Mouse (Mus musculus) kidney, embryonic 14.5 days (tissue): ENCODE measurements around the gene Gm45021. TPM values are rescaled to one million over a fixed set of nuclear protein-coding genes. Genes with fewer than 3 reads are reported as not detected.

Experiments used
- ATAC-seq: fragments of 200-750 bp; cut with Nextera tagmentation; 2 replicates; pipeline ENCODE4 v1.8.0; 2017; ENCODE audit warnings: moderate number of reproducible peaks, mild to moderate bottlenecking, moderate TSS enrichment, moderate library complexity; ENCODE audit not compliant: low FRiP score, low TSS enrichment
- H3K27ac ChIP-seq: fragments of 300-500 bp; sonication (generic); 2 replicates; pipeline ENCODE4 v1.5.1; 2014; ENCODE audit warnings: low read depth, mild to moderate bottlenecking, low read length, moderate library complexity, mixed read lengths
- H3K27me3 ChIP-seq: fragments of 300-500 bp; sonication (generic); 2 replicates; pipeline ENCODE4 v1.6.1; 2014; ENCODE audit warnings: mild to moderate bottlenecking, low read length; ENCODE audit not compliant: control insufficient read depth, insufficient read depth
- H3K36me3 ChIP-seq: fragments of 300-500 bp; sonication (generic); 2 replicates; pipeline ENCODE4 v1.6.1; 2014; ENCODE audit warnings: low read length, mixed read lengths; ENCODE audit not compliant: control insufficient read depth, insufficient read depth
- H3K4me1 ChIP-seq: fragments of 300-500 bp; sonication (generic); 2 replicates; pipeline ENCODE4 v1.6.1; 2014; ENCODE audit warnings: low read length, mixed read lengths; ENCODE audit not compliant: control insufficient read depth, insufficient read depth
- H3K4me2 ChIP-seq: fragments of 300-500 bp; sonication (generic); replicated peaks from 2 replicates; pipeline ENCODE4 v1.6.1; 2014; ENCODE audit warnings: low read depth, mild to moderate bottlenecking, low read length
- H3K4me3 ChIP-seq: fragments of 300-500 bp; sonication (generic); 2 replicates; pipeline ENCODE4 v1.5.1; 2014; ENCODE audit warnings: mild to moderate bottlenecking, low read length
- H3K9ac ChIP-seq: fragments of 300-500 bp; sonication (generic); 2 replicates; pipeline ENCODE4 v1.6.1; 2014; ENCODE audit warnings: low read depth, mild to moderate bottlenecking, low read length, moderate library complexity
- H3K9me3 ChIP-seq: fragments of 300-500 bp; sonication (generic); 2 replicates; pipeline ENCODE4 v1.6.1; 2016; ENCODE audit warnings: low read length; ENCODE audit not compliant: control insufficient read depth
- WGBS: fragments of 180-500 bp; shearing (Covaris S2); extraction: QIAGEN DNeasy Blood & Tissue Kit; methylation state at CpG from one replicate; pipeline ENCODE4 v1.1.7; 2014; 5-methylcytosine and 5-hydroxymethylcytosine counted together
- polyA plus RNA-seq: library from polyadenylated mRNA; unstranded; fragments of >200 nt; fragmentation: Nextera tagmentation; extraction: Ambion mirVana; gene quantifications from 2 replicates; pipeline ENCODE4 v1.2.1, GENCODE M21; 2014

Gene Gm45021
- polyA plus RNA-seq, 1 experiment from 2014 or later, result not detected

DNA sequence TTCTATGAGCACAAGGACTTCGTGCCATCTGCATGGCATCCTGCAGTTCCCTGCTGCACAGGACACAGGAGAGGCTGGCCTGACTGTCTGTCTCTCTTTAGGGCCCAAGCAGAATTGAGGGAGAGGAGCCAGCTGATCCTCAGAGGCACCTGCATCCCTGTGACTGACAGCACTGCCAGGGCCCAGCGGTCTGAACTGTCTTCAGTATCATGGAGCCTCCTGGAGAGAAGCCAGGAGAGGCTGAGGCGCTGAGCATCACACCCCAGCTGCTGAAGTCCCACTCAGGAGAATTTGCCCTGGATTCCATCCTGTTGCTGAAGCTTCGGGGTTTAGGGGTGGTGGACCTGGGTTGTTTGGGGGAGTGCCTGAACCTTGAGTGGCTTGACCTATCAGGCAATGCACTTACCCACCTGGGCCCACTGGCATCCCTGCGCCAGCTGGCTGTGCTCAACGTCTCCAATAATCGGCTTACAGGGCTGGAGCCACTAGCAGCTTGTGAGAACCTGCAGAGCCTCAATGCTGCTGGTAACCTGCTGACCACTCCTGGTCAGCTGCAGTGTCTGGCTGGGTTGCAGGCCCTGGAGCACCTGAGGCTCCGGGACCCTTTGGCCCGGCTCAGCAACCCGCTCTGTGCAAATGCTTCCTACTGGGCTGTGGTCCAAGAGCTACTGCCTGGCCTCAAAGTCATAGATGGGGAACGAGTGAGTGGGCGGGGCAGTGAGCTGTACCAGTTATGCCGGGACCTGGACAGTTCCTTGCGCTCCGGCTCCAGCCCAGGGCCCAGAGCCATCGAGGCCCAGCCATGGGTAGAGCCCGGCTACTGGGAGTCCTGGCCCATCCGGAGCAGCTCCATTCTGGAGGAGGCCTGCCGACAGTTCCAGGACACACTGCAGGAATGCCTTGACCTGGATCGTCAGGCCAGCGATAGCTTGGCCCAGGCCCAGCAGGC lies 21.1 kb upstream of the Gm45021 start:
- Histone ChIP-seq H3K9me3 (no peaks in the 10 kb centered on the region), H3K36me3 (no peaks in the 10 kb centered on the region), H3K4me2 (no peak overlapping the region), H3K4me3 (no peak overlapping the region), H3K27ac (peak overlapping the region; percentile 51; the same call in 1 of the 2 replicates), H3K27me3 (no peaks in the 10 kb centered on the region), H3K9ac (no peak overlapping the region), H3K4me1 (peaks cover 29% of the 10 kb centered on the region; the same call in 1 of the 2 replicates)
- ATAC-seq, result peak; percentile 47; the same call in 1 of the 2 replicates
- WGBS, result 75% methylated on average over 21 of the region's 21 CpGs

DNA sequence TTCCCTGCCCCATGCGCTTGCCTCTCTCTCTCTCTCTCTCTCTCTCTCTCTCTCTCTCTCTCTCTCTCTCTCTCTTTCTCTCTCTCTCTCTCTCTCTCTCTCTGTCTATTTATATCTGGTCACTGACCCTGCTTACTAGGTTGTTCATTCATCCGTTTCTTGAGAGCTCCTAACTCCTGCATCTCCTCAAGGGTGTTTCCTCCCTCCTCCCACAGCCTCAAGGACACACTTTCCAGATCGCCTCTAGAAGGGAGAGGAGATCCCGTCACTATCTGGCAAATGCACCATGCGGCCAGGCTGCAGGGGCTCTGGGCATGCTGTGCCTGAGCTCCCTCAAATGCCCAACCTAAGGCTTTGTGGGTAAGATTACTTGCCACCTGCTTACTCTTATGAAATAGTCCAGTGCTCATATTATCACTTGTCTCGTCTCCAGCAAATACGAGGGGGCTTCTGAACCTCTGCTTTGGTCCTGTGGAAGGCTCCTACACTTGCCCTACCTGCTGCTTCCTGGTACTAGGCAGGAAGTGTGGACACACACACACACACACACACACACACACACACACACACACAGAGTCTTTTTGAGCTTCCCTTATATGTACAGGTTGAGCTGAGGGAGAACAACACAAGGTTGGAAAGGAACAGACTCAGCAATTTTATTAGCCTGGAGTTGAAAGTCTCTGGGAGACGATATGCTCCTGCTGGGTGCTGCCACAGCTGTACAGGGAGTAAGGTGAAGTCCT lies 20.2 kb upstream of the Gm45021 start:
- H3K27ac ChIP-seq, result peak overlapping the region; percentile 51; the same call in 1 of the 2 replicates
- no peak overlapping the region for H3K9ac ChIP-seq
- H3K4me3 ChIP-seq, result no peak overlapping the region
- WGBS, result 68% methylated on average over 8 of the region's 8 CpGs
- no peaks in the 10 kb centered on the region for H3K36me3 ChIP-seq
- ATAC-seq, result no peak
- H3K4me2 ChIP-seq, result no peak overlapping the region
- H3K9me3 ChIP-seq, result no peaks in the 10 kb centered on the region
- H3K27me3 ChIP-seq, result no peaks in the 10 kb centered on the region
- H3K4me1 ChIP-seq, result peaks cover 30% of the 10 kb centered on the region; the same call in 1 of the 2 replicates

DNA sequence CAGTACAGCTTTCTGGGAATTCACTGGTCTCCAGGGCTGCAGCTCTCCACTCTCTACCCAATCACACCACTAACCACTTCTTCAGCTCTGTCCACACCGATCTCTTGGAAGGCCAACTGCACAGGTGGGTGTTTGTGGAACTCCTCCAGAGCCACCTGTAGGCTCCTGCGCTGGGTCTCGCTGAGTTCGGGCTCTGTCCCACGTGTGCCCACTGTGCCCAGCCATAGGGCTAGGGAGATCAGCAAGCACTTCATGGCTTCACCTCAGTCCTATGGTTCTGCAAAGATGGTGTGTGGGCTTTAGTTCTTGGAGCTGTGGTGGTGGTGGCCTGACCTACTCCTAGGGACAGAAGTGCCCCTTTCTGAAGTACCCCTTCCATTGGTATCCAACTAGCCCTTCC lies 17.4 kb upstream of the Gm45021 start:
- Histone ChIP-seq H3K9ac (peak overlapping the region; percentile 28; the same call in 1 of the 2 replicates), H3K27me3 (no peaks in the 10 kb centered on the region), H3K36me3 (no peaks in the 10 kb centered on the region), H3K9me3 (no peaks in the 10 kb centered on the region), H3K27ac (peak overlapping the region; percentile 73; the same call in 1 of the 2 replicates), H3K4me2 (peak overlapping the region; percentile 35), H3K4me3 (peak overlapping the region; percentile 11; the same call in 1 of the 2 replicates), H3K4me1 (peaks cover 24% of the 10 kb centered on the region; the same call in 1 of the 2 replicates)
- WGBS, result 92% methylated on average over 5 of the region's 5 CpGs
- ATAC-seq, result no peak

DNA sequence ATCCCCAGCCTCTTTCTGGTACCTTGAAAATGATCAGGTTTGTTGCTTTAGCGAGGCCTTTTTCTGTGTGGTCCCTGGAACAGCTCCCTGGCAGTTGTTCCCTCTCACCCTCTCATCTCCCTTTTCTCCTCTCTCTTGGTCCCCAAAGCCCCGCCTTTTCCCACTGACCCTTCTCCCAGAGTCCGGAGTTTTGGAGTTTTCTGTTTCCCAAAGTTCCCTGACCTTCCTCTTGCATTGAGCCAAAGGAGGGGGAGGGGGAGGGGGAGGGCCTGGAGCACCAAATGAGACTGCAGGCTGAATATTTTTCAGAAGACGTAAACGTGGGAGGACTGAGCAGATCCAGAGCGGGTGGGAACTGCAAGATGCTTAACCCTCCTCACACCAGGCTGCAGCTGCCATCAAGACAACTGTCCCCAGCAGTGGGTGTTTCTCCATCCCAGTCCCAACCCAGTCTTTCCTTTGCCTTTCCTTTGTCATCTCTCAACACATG lies 16.8 kb upstream of the Gm45021 start, which contains the start of gene Rarres2:
Gene Rarres2 (minus strand): TSS at position 218 of the 490 bp plus-strand sequence.
- H3K4me1 ChIP-seq, result peaks cover 26% of the 10 kb centered on the region; the same call in 1 of the 2 replicates
- peak within 1 kb of the TSS; percentile 11; the same call in 1 of the 2 replicates for H3K4me3 ChIP-seq
- H3K36me3 ChIP-seq, result no peaks in the 10 kb centered on the region
- ATAC-seq, result peak; percentile 69
- H3K9ac ChIP-seq, result peak within 1 kb of the TSS; percentile 28; the same call in 1 of the 2 replicates
- peak within 1 kb of the TSS; percentile 73; the same call in 1 of the 2 replicates for H3K27ac ChIP-seq
- H3K4me2 ChIP-seq, result peak within 1 kb of the TSS; percentile 35
- 13% methylated on average over 6 of the region's 6 CpGs for WGBS
- H3K9me3 ChIP-seq, result no peaks in the 10 kb centered on the region
- no peaks in the 10 kb centered on the region for H3K27me3 ChIP-seq

DNA sequence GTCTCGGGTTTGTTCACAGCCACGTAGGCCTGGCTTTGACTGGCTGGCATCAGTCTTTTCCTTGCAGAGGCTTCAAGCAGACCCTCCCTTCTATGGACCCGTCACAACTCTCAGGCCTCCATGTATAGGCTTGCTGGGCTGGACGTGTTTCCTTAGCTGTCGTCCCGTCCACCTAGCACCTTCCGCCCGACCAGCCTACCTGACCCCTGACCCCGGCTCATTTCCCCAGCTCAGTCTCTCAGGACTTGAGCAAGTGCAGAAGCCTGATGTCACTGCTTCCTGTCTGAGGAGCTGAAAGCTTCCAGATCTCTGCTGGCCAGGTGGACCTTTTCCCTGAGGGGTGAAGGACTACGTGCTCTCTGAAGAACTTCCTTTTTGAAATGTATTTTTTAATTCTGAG lies 16.1 kb upstream of the Gm45021 start:
- Histone ChIP-seq H3K36me3 (no peaks in the 10 kb centered on the region), H3K4me1 (peaks cover 30% of the 10 kb centered on the region), H3K9ac (no peak overlapping the region), H3K27me3 (no peaks in the 10 kb centered on the region), H3K9me3 (no peaks in the 10 kb centered on the region), H3K4me3 (no peak overlapping the region), H3K4me2 (no peak overlapping the region), H3K27ac (no peak overlapping the region; the same call in 1 of the 2 replicates)
- peak; percentile 15; the same call in 1 of the 2 replicates for ATAC-seq
- 26% methylated on average over 10 of the region's 10 CpGs for WGBS

DNA sequence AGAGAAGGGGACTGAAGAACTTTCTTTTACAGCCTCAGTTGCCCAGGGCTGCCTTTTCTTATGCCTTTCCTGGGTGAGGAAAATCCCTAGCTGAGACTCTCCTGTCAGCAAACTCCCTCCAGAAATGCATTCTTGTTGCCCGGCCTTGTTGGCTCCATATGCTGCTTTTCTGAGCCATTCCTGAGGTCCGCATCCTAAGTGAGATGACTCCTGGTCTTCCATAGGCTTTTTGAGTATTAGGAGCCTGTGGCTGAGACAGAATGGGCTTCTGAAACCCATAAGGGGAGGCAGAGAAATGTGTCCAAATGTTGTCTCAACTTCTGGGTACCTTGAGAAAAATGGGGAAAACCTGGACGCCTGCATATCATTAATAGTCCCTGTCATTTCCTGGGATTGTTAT lies 15.4 kb upstream of the Gm45021 start:
- no peak overlapping the region for H3K4me3 ChIP-seq
- 71% methylated on average over 3 of the region's 3 CpGs for WGBS
- H3K9ac ChIP-seq, result no peak overlapping the region
- peaks cover 29% of the 10 kb centered on the region for H3K4me1 ChIP-seq
- H3K9me3 ChIP-seq, result no peaks in the 10 kb centered on the region
- no peaks in the 10 kb centered on the region for H3K27me3 ChIP-seq
- H3K36me3 ChIP-seq, result no peaks in the 10 kb centered on the region
- ATAC-seq, result no peak
- H3K27ac ChIP-seq, result no peak overlapping the region
- H3K4me2 ChIP-seq, result no peak overlapping the region

DNA sequence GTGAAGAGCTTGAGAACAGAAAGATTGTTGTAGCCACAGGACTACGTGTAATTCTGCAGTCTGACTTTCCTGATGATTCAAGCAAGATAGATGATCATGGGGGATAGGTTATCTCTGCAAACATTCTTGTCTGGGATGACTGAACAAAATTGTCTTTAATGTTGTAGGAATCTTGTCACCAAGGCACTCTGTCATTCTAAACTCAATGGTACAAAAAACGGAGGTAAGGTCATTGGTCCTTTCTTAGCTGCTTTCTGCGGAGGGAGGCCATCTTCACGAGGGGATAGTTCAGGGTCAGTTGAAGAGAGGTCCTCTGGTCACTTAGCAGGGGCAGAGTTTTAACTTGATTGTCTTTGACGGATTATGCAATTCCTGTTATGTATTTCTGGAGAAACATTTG lies 10.7 kb upstream of the Gm45021 start:
- H3K9ac ChIP-seq, result no peak overlapping the region
- ATAC-seq, result no peak
- no peaks in the 10 kb centered on the region for H3K36me3 ChIP-seq
- 24% methylated on average over 5 of the region's 5 CpGs for WGBS
- no peak overlapping the region for H3K27ac ChIP-seq
- H3K4me2 ChIP-seq, result no peak overlapping the region
- peaks cover 18% of the 10 kb centered on the region; the same call in 1 of the 2 replicates for H3K4me1 ChIP-seq
- H3K4me3 ChIP-seq, result no peak overlapping the region
- H3K9me3 ChIP-seq, result no peaks in the 10 kb centered on the region
- no peaks in the 10 kb centered on the region for H3K27me3 ChIP-seq

DNA sequence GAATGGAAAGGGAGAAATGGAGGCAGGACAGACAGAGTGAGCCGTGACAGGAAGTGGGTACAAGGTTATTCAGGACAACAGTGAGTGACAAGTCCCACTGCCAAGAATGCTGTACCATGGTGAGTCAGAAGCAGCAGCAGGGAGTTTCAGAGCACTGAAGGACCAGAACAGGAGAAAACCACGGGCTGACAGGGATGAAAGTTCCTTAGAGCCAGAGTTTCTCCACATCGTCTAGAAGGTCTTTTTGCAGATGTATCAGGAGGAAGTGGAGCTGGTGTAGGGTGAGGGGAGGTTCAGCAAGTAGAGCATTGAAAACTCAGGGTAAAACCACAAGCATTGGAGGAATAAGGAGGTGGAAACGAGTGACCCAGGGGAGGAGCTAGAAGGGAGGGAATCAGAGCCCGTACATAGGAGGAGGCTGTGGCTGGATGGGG lies 10.2 kb upstream of the Gm45021 start:
- Histone ChIP-seq H3K36me3 (no peaks in the 10 kb centered on the region), H3K27ac (peak overlapping the region; percentile 55; the same call in 1 of the 2 replicates), H3K4me2 (no peak overlapping the region), H3K27me3 (no peaks in the 10 kb centered on the region), H3K9me3 (no peaks in the 10 kb centered on the region), H3K4me1 (peaks cover 18% of the 10 kb centered on the region; the same call in 1 of the 2 replicates), H3K4me3 (no peak overlapping the region), H3K9ac (no peak overlapping the region)
- ATAC-seq, result no peak
- 29% methylated on average over 5 of the region's 5 CpGs for WGBS
